Mouse (Mus musculus) heart, embryonic 11.5 days (tissue): Measurements from ENCODE around the gene Pld2. TPM values are rescaled to one million over a fixed set of nuclear protein-coding genes. Genes with fewer than 3 reads are reported as not detected.
A peak's percentile ranks its signal among the peaks of the same experiment; 100 is the strongest.

Source experiments
- ATAC-seq: fragments of 200-750 bp; cut with Nextera tagmentation; replicated peaks from 2 replicates; pipeline ENCODE4 v1.8.0; 2017; ENCODE audit warnings: moderate library complexity; ENCODE audit not compliant: insufficient number of reproducible peaks, low FRiP score, low TSS enrichment
- H3K27ac ChIP-seq: fragments of 300-500 bp; sonication (generic); 2 replicates; pipeline ENCODE4 v1.5.1; 2014; ENCODE audit warnings: mild to moderate bottlenecking, low read depth, low read length
- H3K27me3 ChIP-seq: fragments of 300-500 bp; sonication (generic); 2 replicates; pipeline ENCODE4 v1.6.1; 2014; ENCODE audit warnings: mild to moderate bottlenecking, low read length, mixed read lengths; ENCODE audit not compliant: control insufficient read depth, insufficient read depth
- H3K36me3 ChIP-seq: fragments of 300-500 bp; sonication (generic); 2 replicates; pipeline ENCODE4 v1.6.1; 2014; ENCODE audit warnings: mild to moderate bottlenecking, low read length, moderate library complexity, mixed read lengths; ENCODE audit not compliant: control insufficient read depth, insufficient read depth
- H3K4me1 ChIP-seq: fragments of 300-500 bp; sonication (generic); 2 replicates; pipeline ENCODE4 v1.6.1; 2014; ENCODE audit warnings: low read length; ENCODE audit not compliant: control insufficient read depth, insufficient read depth
- H3K4me2 ChIP-seq: fragments of 300-500 bp; sonication (generic); 2 replicates; pipeline ENCODE4 v1.6.1; 2014; ENCODE audit warnings: mild to moderate bottlenecking, moderate library complexity
- H3K4me3 ChIP-seq: fragments of 300-500 bp; sonication (generic); 2 replicates; pipeline ENCODE4 v1.5.1; 2014; ENCODE audit warnings: low read depth, low read length
- H3K9ac ChIP-seq: fragments of 300-500 bp; sonication (generic); 2 replicates; pipeline ENCODE4 v1.6.1; 2014; ENCODE audit warnings: mild to moderate bottlenecking, low read depth, low read length, moderate library complexity
- H3K9me3 ChIP-seq: fragments of 300-500 bp; sonication (generic); replicated peaks from 2 replicates; pipeline ENCODE4 v1.6.1; 2016; ENCODE audit warnings: low read length; ENCODE audit not compliant: control insufficient read depth
- WGBS: fragments of 180-500 bp; shearing (Covaris S2); extraction: QIAGEN DNeasy Blood & Tissue Kit; methylation state at CpG from one replicate; pipeline ENCODE4 v1.1.7; 2014; ENCODE audit not compliant: insufficient replicate concordance; 5-methylcytosine and 5-hydroxymethylcytosine counted together
- polyA plus RNA-seq: library from polyadenylated mRNA; unstranded; fragments of >200 nt; fragmentation: Nextera tagmentation; extraction: Ambion mirVana; gene quantifications from 2 replicates; pipeline ENCODE4 v1.2.1, GENCODE M21; 2014

Gene Pld2
- polyA plus RNA-seq, 1 experiment from 2014 or later = 7.4 TPM

GRCm38 (mm10) chr11:70583775-70584174, 43.9 kb downstream of the Pld2 start:
- Histone ChIP-seq H3K4me1 (peaks cover 17% of the 10 kb centered on the region), H3K9ac (no peak overlapping the region), H3K9me3 (no peaks in the 10 kb centered on the region), H3K27ac (no peak overlapping the region), H3K4me2 (no peak overlapping the region), H3K27me3 (no peaks in the 10 kb centered on the region), H3K36me3 (no peaks in the 10 kb centered on the region; the same call in 1 of the 2 replicates), H3K4me3 (no peak overlapping the region)
- 91% methylated on average over 7 of the region's 7 CpGs for WGBS
- ATAC-seq = no peak

GRCm38 (mm10) chr11:70585457-70585856, 45.6 kb downstream of the Pld2 start:
- no peak for ATAC-seq

GRCm38 (mm10) chr11:70586261-70586660, 46.4 kb downstream of the Pld2 start:
- Histone ChIP-seq H3K27ac (no peak overlapping the region), H3K4me1 (0 out of 2 replicates have a peak, but pooled peaks cover 4% of the 10 kb centered on the region), H3K36me3 (no peaks in the 10 kb centered on the region), H3K9ac (no peak overlapping the region), H3K4me2 (no peak overlapping the region), H3K4me3 (no peak overlapping the region), H3K27me3 (no peaks in the 10 kb centered on the region), H3K9me3 (no peaks in the 10 kb centered on the region)
- 83% methylated on average over 3 of the region's 3 CpGs for WGBS
- ATAC-seq = no peak

More at GRCm38 (mm10) chr11:70585457-70585856, 45.6 kb downstream of the Pld2 start:
- H3K4me2 ChIP-seq = no peak overlapping the region
- H3K9ac ChIP-seq = no peak overlapping the region
- no peak overlapping the region for H3K4me3 ChIP-seq
- H3K4me1 ChIP-seq = peaks cover 10% of the 10 kb centered on the region; the same call in 1 of the 2 replicates
- H3K27me3 ChIP-seq = no peaks in the 10 kb centered on the region
- no peaks in the 10 kb centered on the region for H3K9me3 ChIP-seq
- 66% methylated on average over 7 of the region's 7 CpGs for WGBS
- H3K36me3 ChIP-seq = no peaks in the 10 kb centered on the region; the same call in 1 of the 2 replicates
- H3K27ac ChIP-seq = peak overlapping the region; percentile 54; the same call in 1 of the 2 replicates

- 0 out of 2 replicates have a peak, but pooled peaks cover 4% of the 10 kb centered on the region for H3K4me1 ChIP-seq
- H3K36me3 ChIP-seq = no peaks in the 10 kb centered on the region
- H3K4me3 ChIP-seq = no peak overlapping the region
- no peak overlapping the region for H3K4me2 ChIP-seq
- H3K27me3 ChIP-seq = no peaks in the 10 kb centered on the region
- no peak overlapping the region for H3K9ac ChIP-seq
- ATAC-seq = no peak
- no peaks in the 10 kb centered on the region for H3K9me3 ChIP-seq
- no peak overlapping the region for H3K27ac ChIP-seq
- 80% methylated on average over 5 of the region's 5 CpGs for WGBS
Observed at GRCm38 (mm10) chr11:70586954-70587353, 47.1 kb downstream of the Pld2 start.

- ATAC-seq = no peak
Observed at GRCm38 (mm10) chr11:70591733-70592132, 51.9 kb downstream of the Pld2 start.

GRCm38 (mm10) chr11:70594253-70594989, 54.6 kb downstream of the Pld2 start:
- no peaks in the 10 kb centered on the region for H3K27me3 ChIP-seq
- H3K4me1 ChIP-seq = peaks cover 8% of the 10 kb centered on the region; the same call in 1 of the 2 replicates
- H3K36me3 ChIP-seq = peaks cover 5% of the 10 kb centered on the region; the same call in 1 of the 2 replicates
- no peak overlapping the region for H3K27ac ChIP-seq
- no peak overlapping the region for H3K4me3 ChIP-seq
- no peak overlapping the region for H3K9ac ChIP-seq
- WGBS = 68% methylated on average over 15 of the region's 15 CpGs
- no peak overlapping the region for H3K4me2 ChIP-seq
- ATAC-seq = no peak
- no peaks in the 10 kb centered on the region for H3K9me3 ChIP-seq

More at GRCm38 (mm10) chr11:70591733-70592132, 51.9 kb downstream of the Pld2 start:
- no peaks in the 10 kb centered on the region; the same call in 1 of the 2 replicates for H3K36me3 ChIP-seq
- H3K27ac ChIP-seq = no peak overlapping the region
- H3K9me3 ChIP-seq = no peaks in the 10 kb centered on the region
- WGBS = 80% methylated on average over 1 of the region's 1 CpGs
- H3K4me2 ChIP-seq = no peak overlapping the region
- no peak overlapping the region for H3K9ac ChIP-seq
- H3K27me3 ChIP-seq = no peaks in the 10 kb centered on the region
- no peak overlapping the region for H3K4me3 ChIP-seq
- peaks cover 4% of the 10 kb centered on the region; the same call in 1 of the 2 replicates for H3K4me1 ChIP-seq

- Histone ChIP-seq H3K27ac (no peak overlapping the region), H3K4me2 (no peak overlapping the region), H3K9me3 (no peaks in the 10 kb centered on the region), H3K27me3 (no peaks in the 10 kb centered on the region), H3K4me1 (peaks cover 8% of the 10 kb centered on the region; the same call in 1 of the 2 replicates), H3K36me3 (peaks cover 5% of the 10 kb centered on the region; the same call in 1 of the 2 replicates), H3K4me3 (no peak overlapping the region), H3K9ac (no peak overlapping the region)
- ATAC-seq = no peak
- 68% methylated on average over 2 of the region's 2 CpGs for WGBS
Observed at GRCm38 (mm10) chr11:70595638-70596037, 55.8 kb downstream of the Pld2 start.

- no peak overlapping the region for H3K9ac ChIP-seq
- H3K4me1 ChIP-seq = peaks cover 8% of the 10 kb centered on the region; the same call in 1 of the 2 replicates
- ATAC-seq = no peak
- H3K9me3 ChIP-seq = no peaks in the 10 kb centered on the region
- H3K4me2 ChIP-seq = no peak overlapping the region
- no peak overlapping the region for H3K27ac ChIP-seq
- WGBS = 70% methylated on average over 4 of the region's 4 CpGs
- no peaks in the 10 kb centered on the region for H3K27me3 ChIP-seq
- H3K4me3 ChIP-seq = no peak overlapping the region
- peaks cover 5% of the 10 kb centered on the region; the same call in 1 of the 2 replicates for H3K36me3 ChIP-seq
Observed at GRCm38 (mm10) chr11:70596094-70596493, 56.2 kb downstream of the Pld2 start.
